Comparison of ENCODE assay signal across 1 mouse cellular context in the genomic region with DNA sequence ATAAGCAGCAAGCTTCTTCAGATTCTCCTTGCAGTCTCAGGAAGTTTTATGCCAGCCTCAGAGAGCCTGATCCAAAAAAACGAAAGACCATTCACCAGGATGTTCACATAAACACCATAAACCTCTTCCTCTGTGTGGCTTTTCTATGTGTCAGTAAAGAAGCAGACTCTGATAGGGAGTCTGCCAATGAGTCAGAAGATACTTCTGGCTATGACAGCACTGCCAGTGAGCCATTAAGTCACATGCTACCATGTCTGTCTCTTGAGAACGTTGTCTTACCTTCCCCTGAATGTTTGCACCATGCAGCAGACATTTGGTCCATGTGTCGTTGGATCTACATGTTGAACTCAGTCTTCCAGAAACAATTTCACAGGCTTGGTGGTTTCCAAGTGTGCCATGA.
TF ChIP-seq lines count a peak whose summit lies in the region.

No protein-coding gene starts in this region.

TF ChIP-seq in CH12.LX, 34 proteins besides CTCF, POLR2A, EP300 and RAD21 (continued from another document):
- TF ChIP-seq NELFE (IDR thresholded peaks at IDR 0.05; ENCODE audit: low read depth, low read length): no peak
- no peak for TF ChIP-seq ZC3H11A (IDR thresholded peaks at IDR 0.05; ENCODE audit: low read depth, low read length)
- no peak for TF ChIP-seq MAFK (IDR thresholded peaks at IDR 0.05; ENCODE audit: insufficient replicate concordance, low read length)
- TF ChIP-seq RCOR1 (conservative IDR thresholded peaks at IDR 0.05; ENCODE audit: low read depth, low read length): no peak
- TF ChIP-seq SIN3A (IDR thresholded peaks at IDR 0.05; ENCODE audit: low read length): 0 out of 2 replicates have a peak, but pooled peaks have one; percentile 27
- no peak for TF ChIP-seq HCFC1 (IDR thresholded peaks at IDR 0.05; ENCODE audit: low read depth, low read length)
- no peak for TF ChIP-seq ZKSCAN1 (IDR thresholded peaks at IDR 0.05; ENCODE audit: borderline replicate concordance, low read depth, low read length)
- peak; percentile 92 for TF ChIP-seq MEF2A (IDR thresholded peaks at IDR 0.05; ENCODE audit: borderline replicate concordance, low read depth, low read length)
- no peak for TF ChIP-seq ZMIZ1 (IDR thresholded peaks at IDR 0.05; ENCODE audit: low read depth, low read length)
- no peak for TF ChIP-seq UBTF (IDR thresholded peaks at IDR 0.05; ENCODE audit: low read depth, low read length)
- TF ChIP-seq ETS1 (conservative IDR thresholded peaks at IDR 0.05; ENCODE audit: low read depth, low read length): peak; percentile 64
- no peak for TF ChIP-seq MXI1 (IDR thresholded peaks at IDR 0.05; ENCODE audit: low read depth, low read length)
- TF ChIP-seq E2F4 (IDR thresholded peaks at IDR 0.05; ENCODE audit: insufficient replicate concordance, low read depth, low read length): no peak
- no peak for TF ChIP-seq TCF12 (IDR thresholded peaks at IDR 0.05; ENCODE audit: low read depth, low read length)
- no peak for TF ChIP-seq KAT2A (IDR thresholded peaks at IDR 0.05; ENCODE audit: insufficient replicate concordance, low read length)
- peak; percentile 72 for TF ChIP-seq BHLHE40 (IDR thresholded peaks at IDR 0.05; ENCODE audit: low read depth, low read length)
- no peak for TF ChIP-seq USF1 (IDR thresholded peaks at IDR 0.05; ENCODE audit: low read depth, low read length)
- no peak for TF ChIP-seq USF2 (conservative IDR thresholded peaks at IDR 0.05; ENCODE audit: low read depth, low read length)
- no peak for TF ChIP-seq PAX5 (IDR thresholded peaks at IDR 0.05; ENCODE audit: low read length)
- no peak for TF ChIP-seq GABPA (IDR thresholded peaks at IDR 0.05; ENCODE audit: insufficient replicate concordance, low read depth, low read length)
- TF ChIP-seq NRF1 (IDR thresholded peaks at IDR 0.05; ENCODE audit: low read depth, low read length): no peak
- TF ChIP-seq IRF4 (IDR thresholded peaks at IDR 0.05; ENCODE audit: low read depth, low read length): no peak
TF ChIP-seq in CH12.LX: peak in this region for 7.
